Mouse (Mus musculus) forebrain, embryonic 12.5 days (tissue): Measurements from ENCODE around the gene Ppm1n. TPM values are rescaled to one million over a fixed set of nuclear protein-coding genes. Genes with fewer than 3 reads are reported as not detected.
A peak's percentile ranks its signal among the peaks of the same experiment; 100 is the strongest.

Source experiments
- ATAC-seq: fragments of 200-750 bp; cut with Nextera tagmentation; 2 replicates; pipeline ENCODE4 v1.8.0; 2017; ENCODE audit warnings: moderate TSS enrichment; ENCODE audit not compliant: low FRiP score
- H3K27ac ChIP-seq: fragments of 300-500 bp; sonication (generic); 2 replicates; pipeline ENCODE4 v1.5.1; 2016; ENCODE audit warnings: mild to moderate bottlenecking
- H3K27me3 ChIP-seq: fragments of 300-500 bp; sonication (generic); 2 replicates; pipeline ENCODE4 v1.6.1; 2016; ENCODE audit warnings: mild to moderate bottlenecking
- H3K36me3 ChIP-seq: fragments of 300-500 bp; sonication (generic); replicated peaks from 2 replicates; pipeline ENCODE4 v1.6.1; 2016; ENCODE audit warnings: mild to moderate bottlenecking
- H3K4me1 ChIP-seq: fragments of 300-500 bp; sonication (generic); 2 replicates; pipeline ENCODE4 v1.6.1; 2016
- H3K4me2 ChIP-seq: fragments of 300-500 bp; sonication (generic); 2 replicates; pipeline ENCODE4 v1.6.1; 2016; ENCODE audit warnings: mild to moderate bottlenecking, moderate library complexity
- H3K4me3 ChIP-seq: fragments of 300-500 bp; sonication (generic); replicated peaks from 2 replicates; pipeline ENCODE4 v1.5.1; 2016; ENCODE audit warnings: mild to moderate bottlenecking
- H3K9ac ChIP-seq: fragments of 300-500 bp; sonication (generic); 2 replicates; pipeline ENCODE4 v1.6.1; 2016; ENCODE audit warnings: mild to moderate bottlenecking
- H3K9me3 ChIP-seq: fragments of 300-500 bp; sonication (generic); 2 replicates; pipeline ENCODE4 v1.6.1; 2016
- WGBS: fragments of 180-500 bp; shearing (Covaris S2); methylation state at CpG from one replicate; pipeline ENCODE4 v1.1.7; 2016; 5-methylcytosine and 5-hydroxymethylcytosine counted together
- polyA plus RNA-seq: library from polyadenylated mRNA; unstranded; fragments of >200 nt; fragmentation: Nextera tagmentation; extraction: Ambion mirVana; gene quantifications from 2 replicates; pipeline ENCODE4 v1.2.1, GENCODE M21; 2016

The Ppm1n gene
- polyA plus RNA-seq, 1 experiment from 2014 or later = 0.19 TPM

DNA sequence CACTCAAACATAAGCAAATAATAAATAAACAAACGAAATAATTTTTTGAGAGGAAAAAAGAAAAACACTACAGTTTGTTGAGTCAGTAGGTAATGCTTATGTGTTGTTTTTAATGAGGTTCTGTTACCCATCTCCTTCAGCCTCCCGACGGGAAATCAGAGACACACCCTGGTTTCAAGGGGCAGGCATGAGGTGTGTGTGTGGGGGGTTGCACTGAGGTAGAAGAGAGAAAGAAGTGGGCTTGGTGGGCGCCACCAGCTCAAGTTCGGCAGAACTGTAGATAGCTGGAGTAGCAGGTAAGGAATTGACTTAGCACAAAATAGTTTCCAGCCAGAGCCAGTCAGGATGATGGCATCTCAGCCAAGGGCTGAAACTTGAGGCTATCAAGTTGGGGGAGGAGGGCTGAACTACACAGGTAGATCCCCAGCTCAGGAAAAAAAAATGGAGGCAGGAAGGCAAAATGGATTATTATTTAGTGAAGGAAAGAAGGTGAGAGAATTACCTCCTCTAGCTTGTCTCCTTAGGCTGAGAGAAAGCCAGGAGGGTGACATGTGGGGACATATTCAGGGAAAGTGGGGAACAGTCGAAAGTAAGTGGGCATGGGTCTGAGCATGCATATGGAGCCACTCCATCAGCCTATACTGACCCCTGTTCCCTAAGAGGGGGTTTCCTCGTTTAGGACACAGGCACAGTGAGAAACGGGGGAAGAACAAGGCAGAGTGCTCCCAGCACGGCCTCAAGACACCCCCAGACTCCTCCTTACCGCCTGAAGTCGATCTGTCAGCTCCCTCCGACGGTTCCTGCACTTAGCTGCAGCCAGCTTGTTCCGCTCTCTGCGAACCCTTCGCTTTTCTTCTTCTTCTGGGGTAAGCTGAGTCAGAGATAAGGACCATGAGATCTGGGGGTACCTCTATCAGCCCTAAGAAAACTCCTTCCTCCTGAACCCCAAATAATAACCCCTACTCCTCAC, 26.2 kb upstream of the Ppm1n start:
- H3K4me2 ChIP-seq = no peak overlapping the region
- WGBS = 44% methylated on average over 16 of the region's 16 CpGs
- peaks cover 73% of the 10 kb centered on the region for H3K27me3 ChIP-seq
- H3K36me3 ChIP-seq = no peaks in the 10 kb centered on the region
- no peaks in the 10 kb centered on the region for H3K9me3 ChIP-seq
- ATAC-seq = no peak
- H3K4me1 ChIP-seq = peaks cover 55% of the 10 kb centered on the region
- H3K27ac ChIP-seq = no peak overlapping the region
- H3K9ac ChIP-seq = no peak overlapping the region
- H3K4me3 ChIP-seq = no peak overlapping the region

DNA sequence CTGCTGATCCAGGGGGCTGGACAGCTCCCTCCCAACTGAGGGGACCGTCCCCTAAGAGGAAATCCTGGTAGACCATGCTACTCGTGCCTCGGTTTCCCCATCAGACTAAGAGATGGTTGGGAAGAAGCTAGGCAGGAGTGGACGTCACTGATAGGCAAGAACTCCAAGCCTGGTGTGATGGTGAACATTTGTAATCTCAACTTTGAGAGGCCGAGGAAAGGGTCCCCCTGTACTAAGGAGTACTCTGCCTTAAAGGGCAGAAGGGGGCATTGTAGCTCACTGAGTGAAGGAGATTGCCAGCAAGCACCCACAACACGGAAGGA, 25.5 kb upstream of the Ppm1n start:
- Histone ChIP-seq H3K9ac (no peak overlapping the region), H3K27me3 (peaks cover 73% of the 10 kb centered on the region), H3K4me2 (peak overlapping the region; percentile 53), H3K4me1 (peaks cover 54% of the 10 kb centered on the region), H3K36me3 (no peaks in the 10 kb centered on the region), H3K4me3 (peak overlapping the region; percentile 38; the same call in 1 of the 2 replicates), H3K9me3 (no peaks in the 10 kb centered on the region), H3K27ac (no peak overlapping the region)
- ATAC-seq = no peak
- 8% methylated on average over 6 of the region's 6 CpGs for WGBS

DNA sequence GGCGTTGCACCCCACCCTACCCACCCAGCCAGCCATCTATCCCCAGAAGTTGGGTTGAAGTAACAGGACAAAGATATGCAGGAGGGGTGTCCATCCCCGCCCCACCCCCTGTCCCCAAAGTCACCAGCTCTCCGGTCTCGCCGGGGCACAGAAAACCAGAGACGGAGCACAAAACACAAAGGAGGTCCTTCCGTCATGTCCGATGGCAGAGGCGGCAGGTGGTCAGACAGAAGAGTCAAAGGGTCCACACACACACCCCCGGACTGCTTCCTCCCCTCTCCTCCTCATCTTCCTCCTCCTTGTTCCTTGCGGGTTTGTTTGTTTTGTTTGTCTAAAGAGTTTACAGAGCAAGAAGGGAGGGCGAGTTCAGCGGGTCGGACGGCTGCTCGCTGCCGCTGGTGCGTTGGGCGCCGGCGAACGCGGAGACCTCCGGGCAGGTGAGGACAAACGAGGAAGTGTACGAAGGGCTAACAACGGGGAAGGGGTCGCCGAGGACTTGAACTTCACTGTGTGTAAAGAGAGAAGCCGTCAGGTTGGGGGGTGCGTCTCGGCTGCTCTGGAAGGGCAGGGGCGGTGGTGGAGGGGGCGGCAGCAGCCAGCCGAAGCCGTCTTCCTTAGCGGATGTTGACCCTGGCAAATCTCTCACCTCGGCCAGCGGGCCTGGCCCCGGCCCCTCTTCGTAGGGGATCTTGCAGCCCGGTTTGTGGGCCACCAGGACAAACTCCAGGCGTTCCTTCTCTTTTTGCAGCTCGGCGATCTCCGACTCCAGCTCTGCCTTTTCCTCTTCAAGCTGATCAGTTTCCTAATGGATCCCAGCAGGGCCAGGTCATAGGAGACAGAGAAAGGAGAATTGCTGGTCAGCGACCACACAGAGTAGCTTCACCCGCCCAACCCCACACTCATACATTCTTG, 24.9 kb upstream of the Ppm1n start:
- no peaks in the 10 kb centered on the region for H3K36me3 ChIP-seq
- peak overlapping the region; percentile 41 for H3K9ac ChIP-seq
- whole genome bisulfite sequencing = 2% methylated on average over 48 of the region's 48 CpGs
- peak overlapping the region; percentile 53 for H3K4me2 ChIP-seq
- H3K9me3 ChIP-seq = no peaks in the 10 kb centered on the region
- H3K27ac ChIP-seq = no peak overlapping the region
- ATAC-seq = no peak
- peak overlapping the region; percentile 38 for H3K4me3 ChIP-seq
- peaks cover 50% of the 10 kb centered on the region for H3K4me1 ChIP-seq
- H3K27me3 ChIP-seq = peaks cover 73% of the 10 kb centered on the region

DNA sequence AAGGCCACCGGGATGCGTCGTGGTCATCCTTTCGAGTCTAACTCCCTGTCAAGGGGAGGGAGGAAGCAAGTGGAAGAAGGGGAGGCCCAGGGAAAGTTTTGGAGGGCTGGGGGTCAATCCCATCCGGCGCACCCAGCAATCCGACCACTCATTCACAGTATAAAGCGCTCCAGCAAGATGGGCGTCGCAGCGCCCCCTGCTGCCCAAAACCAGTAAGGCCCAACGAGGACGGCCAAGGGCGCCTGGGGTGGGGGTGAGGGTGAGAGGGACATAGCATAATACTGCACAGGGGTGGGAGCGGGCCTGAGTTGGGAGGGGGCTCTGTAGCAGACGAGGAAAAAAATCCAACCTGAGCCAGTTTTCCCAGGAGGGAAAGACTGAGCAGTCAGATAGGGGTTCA, 23.9 kb upstream of the Ppm1n start:
- Histone ChIP-seq H3K4me3 (0 out of 2 replicates have a peak overlapping the region, but pooled peaks have one; percentile 11), H3K9me3 (no peaks in the 10 kb centered on the region), H3K27ac (no peak overlapping the region), H3K36me3 (no peaks in the 10 kb centered on the region), H3K9ac (peak overlapping the region; percentile 30), H3K27me3 (peaks cover 66% of the 10 kb centered on the region), H3K4me2 (peak overlapping the region; percentile 53), H3K4me1 (peaks cover 40% of the 10 kb centered on the region)
- ATAC-seq = no peak
- WGBS = 1% methylated on average over 16 of the region's 16 CpGs

DNA sequence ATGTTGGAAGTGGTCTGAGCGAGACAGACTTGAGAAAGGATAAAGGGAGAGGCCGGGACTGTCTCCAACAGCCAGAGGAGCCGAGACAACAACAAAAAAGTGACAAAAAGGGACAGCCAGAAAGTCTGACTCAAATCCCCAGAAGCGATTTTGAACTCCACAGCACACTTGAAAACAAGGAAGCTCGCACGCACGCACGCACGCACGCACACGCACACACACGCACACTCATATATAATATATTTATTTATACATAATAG, 23.1 kb upstream of the Ppm1n start:
- H3K27me3 ChIP-seq = peaks cover 66% of the 10 kb centered on the region
- H3K4me3 ChIP-seq = no peak overlapping the region
- H3K27ac ChIP-seq = no peak overlapping the region
- H3K36me3 ChIP-seq = no peaks in the 10 kb centered on the region
- ATAC-seq = no peak
- H3K9ac ChIP-seq = no peak overlapping the region
- 77% methylated on average over 12 of the region's 12 CpGs for WGBS
- peaks cover 37% of the 10 kb centered on the region for H3K4me1 ChIP-seq
- H3K9me3 ChIP-seq = no peaks in the 10 kb centered on the region
- no peak overlapping the region for H3K4me2 ChIP-seq

DNA sequence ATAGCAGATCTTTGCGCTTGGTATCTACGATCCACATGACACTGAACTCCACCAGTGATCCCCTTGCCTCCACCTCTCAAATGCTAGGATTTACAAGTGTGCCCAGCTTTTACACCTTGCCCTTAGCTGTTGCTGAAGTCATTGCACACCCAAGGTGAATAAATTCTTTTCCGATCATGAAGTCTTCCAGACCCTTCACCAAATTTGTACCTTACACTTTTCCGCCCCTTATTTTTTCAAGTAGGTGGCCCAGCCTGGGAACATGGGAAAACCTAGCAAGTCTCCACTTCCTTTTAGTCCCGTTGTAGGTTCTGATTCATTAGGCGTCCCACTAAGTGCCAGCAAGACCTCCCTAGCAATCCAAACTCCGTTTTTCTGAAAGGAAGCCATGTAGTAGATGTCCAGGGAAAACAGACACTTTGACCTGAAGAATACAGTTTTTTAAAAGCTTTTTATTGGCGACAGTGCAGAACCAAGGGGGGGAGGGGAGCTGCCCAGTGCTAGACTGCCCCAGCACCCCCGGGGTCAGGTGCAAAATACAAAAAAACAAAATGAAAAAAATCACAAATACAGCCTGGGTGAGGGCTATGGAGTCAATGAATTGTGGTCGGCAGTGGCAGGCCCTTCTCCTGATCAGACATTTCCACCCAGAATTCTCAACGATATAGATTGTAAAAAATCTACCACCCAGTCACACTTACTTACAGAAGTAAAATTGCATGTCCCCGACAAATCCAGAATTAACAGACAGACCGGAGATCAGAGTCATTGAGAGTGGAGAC, 22.6 kb upstream of the Ppm1n start:
- no peak overlapping the region for H3K9ac ChIP-seq

DNA sequence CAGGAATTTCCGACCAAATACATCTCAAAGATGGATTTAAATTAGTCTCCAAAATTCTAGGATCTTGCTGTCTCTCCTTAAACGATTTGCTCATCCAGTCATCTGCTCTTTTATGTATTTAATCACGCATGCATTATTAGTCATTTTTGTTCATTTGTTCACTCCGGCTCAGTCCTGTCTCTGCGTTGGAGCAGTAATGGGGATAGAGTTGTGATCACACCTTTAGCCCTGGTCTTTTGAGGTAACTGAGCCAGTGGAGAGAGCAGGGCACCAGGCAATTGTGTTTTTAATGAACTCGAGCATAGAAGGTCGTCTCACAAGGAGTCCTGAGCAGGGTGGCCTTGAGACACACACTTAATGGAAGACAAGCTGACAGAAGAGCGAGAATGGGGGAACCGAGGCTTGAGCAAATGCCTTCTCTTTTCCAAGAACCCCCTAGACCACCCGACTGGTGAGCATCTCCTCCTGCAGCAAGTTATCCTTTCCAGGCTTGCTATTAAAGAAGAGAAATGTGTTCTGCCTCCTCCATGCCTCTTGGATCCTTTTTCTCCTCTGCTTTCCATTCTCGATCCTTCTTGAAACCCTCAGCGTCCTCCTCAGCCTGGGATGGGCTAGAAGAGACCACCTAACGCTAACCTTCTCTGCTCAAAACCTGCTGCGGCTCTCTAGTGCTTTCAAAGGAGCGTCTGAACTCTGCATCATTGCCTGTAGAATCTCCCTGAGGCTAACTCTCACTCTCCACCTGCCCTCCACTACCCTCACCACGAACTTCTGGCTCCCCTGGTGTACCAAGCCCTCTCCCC, 21.8 kb upstream of the Ppm1n start:
- ATAC-seq = no peak
- Histone ChIP-seq H3K27ac (no peak overlapping the region), H3K36me3 (no peaks in the 10 kb centered on the region), H3K4me1 (peaks cover 32% of the 10 kb centered on the region), H3K27me3 (peaks cover 53% of the 10 kb centered on the region), H3K4me3 (peak overlapping the region; percentile 42), H3K9ac (peak overlapping the region; percentile 29; the same call in 1 of the 2 replicates), H3K9me3 (no peaks in the 10 kb centered on the region), H3K4me2 (peak overlapping the region; percentile 59)
- 7% methylated on average over 16 of the region's 16 CpGs for WGBS

More for the DNA sequence above, 22.6 kb upstream of the Ppm1n start:
- 51% methylated on average over 13 of the region's 13 CpGs for WGBS
- H3K4me2 ChIP-seq = peak overlapping the region; percentile 59
- no peak for ATAC-seq
- peak overlapping the region; percentile 42; the same call in 1 of the 2 replicates for H3K4me3 ChIP-seq
- no peaks in the 10 kb centered on the region for H3K36me3 ChIP-seq
- peaks cover 61% of the 10 kb centered on the region for H3K27me3 ChIP-seq
- H3K9me3 ChIP-seq = no peaks in the 10 kb centered on the region
- peaks cover 32% of the 10 kb centered on the region for H3K4me1 ChIP-seq
- no peak overlapping the region for H3K27ac ChIP-seq

DNA sequence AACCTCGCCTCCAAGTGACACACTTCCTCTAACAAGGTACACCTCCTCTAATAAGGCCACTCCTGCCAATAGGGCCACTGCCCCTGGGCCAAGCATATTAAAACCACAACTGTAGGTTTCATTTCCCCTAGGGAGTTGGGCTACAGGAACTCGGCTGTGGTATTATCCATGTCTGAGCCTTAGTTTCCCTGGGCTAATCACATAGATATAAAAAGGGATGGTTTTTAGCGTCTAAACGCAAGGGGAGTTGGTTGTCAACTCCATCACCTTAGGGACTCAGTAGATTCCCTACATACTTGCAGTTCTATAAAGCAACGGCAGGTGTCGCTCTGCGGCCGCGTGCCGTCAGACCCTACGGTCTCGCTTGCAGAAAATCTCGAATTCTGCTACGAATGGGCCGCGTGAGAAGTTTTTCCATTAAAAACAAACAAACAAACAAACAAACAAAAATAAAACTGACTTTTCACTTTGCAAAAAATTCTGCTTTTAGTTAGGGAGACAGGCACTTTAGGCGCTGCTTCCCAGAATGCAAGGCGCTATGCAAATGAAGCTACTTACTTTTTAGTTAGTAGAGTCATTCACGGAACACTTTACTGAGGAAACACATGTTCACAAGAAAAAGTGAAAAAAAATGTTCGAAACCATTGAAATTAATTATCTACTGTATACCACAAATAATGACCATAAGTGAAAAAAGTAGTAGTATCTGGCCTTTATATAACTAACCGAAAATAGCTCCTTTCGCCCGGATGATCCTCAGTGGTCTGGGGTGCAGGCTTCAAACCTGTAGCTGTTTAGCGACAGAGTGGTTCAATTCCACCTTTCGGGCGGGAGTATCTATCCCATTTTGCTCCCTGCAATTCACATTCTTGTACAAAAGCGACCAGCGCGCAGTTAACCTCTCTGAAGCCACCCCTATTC, 20.9 kb upstream of the Ppm1n start:
- Histone ChIP-seq H3K4me3 (peak overlapping the region; percentile 42), H3K4me2 (peak overlapping the region; percentile 59), H3K27me3 (peaks cover 44% of the 10 kb centered on the region), H3K9ac (peak overlapping the region; percentile 42), H3K4me1 (peaks cover 32% of the 10 kb centered on the region), H3K9me3 (no peaks in the 10 kb centered on the region), H3K36me3 (no peaks in the 10 kb centered on the region), H3K27ac (no peak overlapping the region)
- whole genome bisulfite sequencing = under 1% methylated on average over 29 of the region's 29 CpGs
- peak; percentile 85 for ATAC-seq

DNA sequence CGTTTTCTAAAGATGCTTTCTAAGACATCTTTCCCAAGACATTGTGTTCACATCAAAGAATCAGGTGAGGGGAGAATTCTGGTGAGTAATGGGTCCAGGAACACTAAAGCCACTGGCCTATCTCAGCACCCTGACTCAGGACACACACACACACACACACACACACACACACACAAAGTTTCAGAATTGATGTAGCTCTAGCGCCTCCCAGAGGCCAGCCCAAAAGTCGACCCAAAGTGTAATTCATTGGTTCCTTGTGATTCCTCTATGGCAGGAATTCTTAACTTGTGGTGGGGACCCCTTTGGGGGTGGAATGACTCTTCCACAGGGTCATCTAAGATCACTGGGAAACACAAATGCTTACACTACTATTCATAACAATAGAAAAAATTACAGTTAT, 19.3 kb upstream of the Ppm1n start:
- WGBS = 21% methylated on average over 3 of the region's 3 CpGs

DNA sequence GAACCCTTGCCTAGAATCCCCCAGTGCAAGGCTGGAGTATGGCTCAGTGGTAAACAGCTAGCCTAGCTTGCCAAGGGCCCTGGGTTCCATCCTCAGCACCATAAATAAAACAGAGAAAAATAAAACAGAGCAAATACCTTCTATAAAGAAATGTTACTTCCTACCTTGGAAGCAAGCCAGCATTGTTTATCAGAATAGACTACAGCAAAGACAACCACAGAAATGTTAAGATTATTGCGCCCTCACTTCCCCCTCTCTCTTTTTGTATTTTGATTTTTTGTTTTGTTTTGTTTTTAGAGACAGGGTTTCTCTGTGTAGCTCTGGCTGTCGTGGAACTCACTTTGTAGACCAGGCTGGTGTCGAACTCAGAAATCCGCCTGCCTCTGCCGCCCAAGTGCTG, 17.9 kb upstream of the Ppm1n start:
- Histone ChIP-seq H3K9ac (no peak overlapping the region), H3K27ac (no peak overlapping the region), H3K4me2 (no peak overlapping the region), H3K4me3 (no peak overlapping the region), H3K27me3 (peaks cover 14% of the 10 kb centered on the region), H3K36me3 (peaks cover 19% of the 10 kb centered on the region), H3K9me3 (no peaks in the 10 kb centered on the region), H3K4me1 (peaks cover 15% of the 10 kb centered on the region)
- no peak for ATAC-seq
- WGBS = 94% methylated on average over 5 of the region's 5 CpGs

More for the DNA sequence above, 19.3 kb upstream of the Ppm1n start:
- Histone ChIP-seq H3K36me3 (peaks cover 9% of the 10 kb centered on the region; the same call in 1 of the 2 replicates), H3K9ac (no peak overlapping the region), H3K27me3 (peaks cover 28% of the 10 kb centered on the region), H3K27ac (no peak overlapping the region), H3K9me3 (no peaks in the 10 kb centered on the region), H3K4me1 (peaks cover 23% of the 10 kb centered on the region), H3K4me3 (no peak overlapping the region), H3K4me2 (no peak overlapping the region)
- ATAC-seq = no peak
